Mouse (Mus musculus) c-Kit-positive CD71-positive TER-119-positive erythroid progenitor cells, embryonic 14.5 days (primary cell): ENCODE data around the gene Ttc34.

Experiments used
- DNase-seq: peaks from one replicate; pipeline ENCODE4 v3.0.0-alpha.2; 2013; ENCODE audit warnings: low spot score

Ttc34 gene

GRCm38 (mm10) chr4:154837170-154837569, at the start of gene Ttc34:
Ttc34 (plus strand) TSS chr4:154837459.
- peak; percentile 60 for DNase-seq

GRCm38 (mm10) chr4:154787960-154788702, 49.1 kb upstream of the Ttc34 start:
- DNase-seq: no peak

- DNase-seq: no peak
Observed at GRCm38 (mm10) chr4:154791894-154792293, 45.4 kb upstream of the Ttc34 start.

- DNase-seq: no peak
Observed at GRCm38 (mm10) chr4:154793499-154793898, 43.8 kb upstream of the Ttc34 start.

- DNase-seq: peak; percentile 37
Observed at GRCm38 (mm10) chr4:154797834-154798233, 39.4 kb upstream of the Ttc34 start.

- DNase-seq: no peak
Observed at GRCm38 (mm10) chr4:154800543-154800942, 36.7 kb upstream of the Ttc34 start.

- DNase-seq: no peak
Observed at GRCm38 (mm10) chr4:154802210-154802609, 35.0 kb upstream of the Ttc34 start.

GRCm38 (mm10) chr4:154825662-154826061, 11.6 kb upstream of the Ttc34 start:
- peak; percentile 29 for DNase-seq

GRCm38 (mm10) chr4:154826224-154826623, 11.0 kb upstream of the Ttc34 start:
- DNase-seq: no peak

GRCm38 (mm10) chr4:154827181-154827580, 10.1 kb upstream of the Ttc34 start:
- no peak for DNase-seq

GRCm38 (mm10) chr4:154827861-154828610, 9.2 kb upstream of the Ttc34 start:
- DNase-seq: no peak

GRCm38 (mm10) chr4:154831915-154832573, 5.2 kb upstream of the Ttc34 start:
- no peak for DNase-seq

GRCm38 (mm10) chr4:154836183-154836915, 910 bp upstream of the Ttc34 start:
- DNase-seq: no peak

- no peak for DNase-seq
Observed at GRCm38 (mm10) chr4:154838741-154839140, 1.5 kb downstream of the Ttc34 start.

GRCm38 (mm10) chr4:154839406-154839805, 2.1 kb downstream of the Ttc34 start:
- peak; percentile 26 for DNase-seq

GRCm38 (mm10) chr4:154852696-154853095, 15.4 kb downstream of the Ttc34 start:
- no peak for DNase-seq

- no peak for DNase-seq
Observed at GRCm38 (mm10) chr4:154853881-154854280, 16.6 kb downstream of the Ttc34 start.

- no peak for DNase-seq
Observed at GRCm38 (mm10) chr4:154854676-154855345, 17.6 kb downstream of the Ttc34 start.

- no peak for DNase-seq
Observed at GRCm38 (mm10) chr4:154855721-154856479, 18.6 kb downstream of the Ttc34 start.

- DNase-seq: no peak
Observed at GRCm38 (mm10) chr4:154856480-154856837, 19.2 kb downstream of the Ttc34 start.

GRCm38 (mm10) chr4:154856882-154857281, 19.6 kb downstream of the Ttc34 start:
- DNase-seq: no peak
